Mouse (Mus musculus): ENCODE results near the gene 1700025C18Rik. TPM values are rescaled to one million over a fixed set of nuclear protein-coding genes. Genes with fewer than 3 reads are reported as not detected.

The 1700025C18Rik gene
- polyA plus RNA-seq, 1 experiment = not detected

DNA sequence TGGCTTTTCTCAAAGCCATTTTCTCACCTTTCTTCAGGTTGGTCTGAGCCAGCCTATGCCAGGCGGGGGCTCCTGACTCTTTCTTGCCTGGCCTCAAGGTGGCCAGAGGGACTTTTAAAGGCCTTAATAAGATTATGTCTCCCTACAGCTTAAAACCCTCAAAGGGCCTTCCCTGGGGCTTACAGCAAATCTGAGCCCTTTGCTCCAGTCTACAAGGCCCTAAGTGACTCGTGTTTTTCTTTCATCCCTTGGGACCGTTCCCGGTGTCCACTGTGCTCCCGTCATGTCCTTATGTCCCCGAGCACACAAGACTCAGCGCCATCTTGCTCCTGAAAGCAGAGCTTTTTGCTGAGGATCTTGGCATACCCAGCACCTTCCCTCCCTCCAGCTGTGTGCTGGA is 9.3 kb downstream of the 1700025C18Rik start:
- TF ChIP-seq CTCF (IDR thresholded peaks at IDR 0.05; ENCODE audit: borderline replicate concordance, insufficient read depth, low read length) (no peak), POLR2A (IDR thresholded peaks at IDR 0.05; ENCODE audit: low read depth, low read length) (no peak)
- H3K27ac ChIP-seq (ENCODE audit: insufficient read depth, low read length) = no peak overlapping the region
- H3K4me3 ChIP-seq (ENCODE audit: insufficient read depth, low read length) = no peak overlapping the region
- no peaks in the 10 kb centered on the region for H3K4me1 ChIP-seq (ENCODE audit: control insufficient read depth, insufficient read depth, low read length)

- no peaks in the 10 kb centered on the region for H3K4me1 ChIP-seq (ENCODE audit: control insufficient read depth, insufficient read depth, low read length)
- no peak overlapping the region for H3K27ac ChIP-seq (ENCODE audit: insufficient read depth, low read length)
- no peak for TF ChIP-seq CTCF (IDR thresholded peaks at IDR 0.05; ENCODE audit: borderline replicate concordance, insufficient read depth, low read length)
- TF ChIP-seq POLR2A (IDR thresholded peaks at IDR 0.05; ENCODE audit: low read depth, low read length) = no peak
- no peak overlapping the region for H3K4me3 ChIP-seq (ENCODE audit: insufficient read depth, low read length)
These were observed 9.9 kb downstream of the 1700025C18Rik start for GRCm38 (mm10) chr2:165080657-165081056.

DNA sequence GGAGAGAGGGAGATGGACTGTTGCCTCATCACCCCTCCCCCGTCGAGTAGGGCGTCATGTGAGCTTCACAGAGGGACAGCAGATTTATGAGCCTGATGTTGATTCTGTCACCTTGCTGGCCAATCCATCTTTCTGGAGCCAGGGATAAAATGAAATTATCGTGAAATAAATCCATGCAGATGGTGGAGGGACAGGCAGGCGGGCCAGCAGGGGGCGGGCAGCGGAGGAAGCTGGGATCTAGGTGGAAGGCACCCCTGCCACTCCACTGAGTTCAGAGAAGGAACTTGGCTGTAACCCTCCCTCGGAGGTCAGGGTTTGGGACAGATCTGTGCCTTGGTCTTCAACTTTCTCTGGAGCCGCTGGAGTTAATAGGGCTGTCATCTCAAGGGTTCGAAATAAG is 11.9 kb downstream of the 1700025C18Rik start:
- no peak overlapping the region for H3K4me3 ChIP-seq (ENCODE audit: insufficient read depth, low read length)
- TF ChIP-seq POLR2A (IDR thresholded peaks at IDR 0.05; ENCODE audit: low read depth, low read length) (no peak), CTCF (IDR thresholded peaks at IDR 0.05; ENCODE audit: borderline replicate concordance, insufficient read depth, low read length) (no peak)
- no peaks in the 10 kb centered on the region for H3K4me1 ChIP-seq (ENCODE audit: control insufficient read depth, insufficient read depth, low read length)
- H3K27ac ChIP-seq (ENCODE audit: insufficient read depth, low read length) = no peak overlapping the region

DNA sequence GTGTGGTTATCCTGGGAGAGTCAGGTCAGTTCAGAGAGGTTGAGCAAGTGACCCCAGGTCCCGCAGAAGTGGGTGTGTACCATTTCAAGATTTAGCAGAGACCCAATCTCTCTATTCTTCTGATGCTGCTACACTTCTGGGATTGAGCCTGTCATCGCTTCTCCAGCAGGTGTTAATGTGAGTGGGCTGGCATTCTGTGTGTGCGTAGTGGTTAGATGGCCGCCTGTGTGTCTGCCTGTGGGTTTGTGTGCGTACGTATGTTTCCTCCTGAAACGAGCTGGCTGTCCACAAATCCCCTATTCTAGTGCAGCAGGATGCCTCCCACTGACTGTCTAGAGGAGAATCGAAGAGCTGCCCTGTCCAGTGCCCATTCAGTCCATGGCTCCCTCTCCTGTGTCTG is 12.5 kb downstream of the 1700025C18Rik start:
- no peak overlapping the region for H3K27ac ChIP-seq (ENCODE audit: insufficient read depth, low read length)
- TF ChIP-seq CTCF (IDR thresholded peaks at IDR 0.05; ENCODE audit: borderline replicate concordance, insufficient read depth, low read length) = no peak
- TF ChIP-seq POLR2A (IDR thresholded peaks at IDR 0.05; ENCODE audit: low read depth, low read length) = no peak
- no peak overlapping the region for H3K4me3 ChIP-seq (ENCODE audit: insufficient read depth, low read length)
- no peaks in the 10 kb centered on the region for H3K4me1 ChIP-seq (ENCODE audit: control insufficient read depth, insufficient read depth, low read length)

DNA sequence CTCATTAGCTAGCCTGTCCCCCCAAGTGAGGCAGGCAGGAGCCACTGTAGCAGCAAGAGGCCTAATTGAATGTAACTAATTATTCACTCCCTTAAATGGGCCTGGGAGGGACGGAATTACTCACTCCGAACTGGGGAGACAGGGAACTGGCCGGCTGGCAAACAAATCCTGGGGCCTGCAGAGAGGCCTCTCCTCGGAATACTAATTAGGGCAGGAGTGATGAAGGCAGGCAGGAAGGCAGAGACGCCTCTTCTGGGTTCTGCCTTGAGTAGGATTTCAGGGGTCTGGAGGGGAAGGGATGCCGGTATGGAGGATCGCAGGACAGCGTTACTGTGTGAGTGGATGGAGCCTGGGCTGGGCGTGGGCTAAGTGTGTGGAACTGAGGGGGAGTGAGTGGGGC is 13.5 kb downstream of the 1700025C18Rik start:
- Histone ChIP-seq H3K4me3 (ENCODE audit: insufficient read depth, low read length) (no peak overlapping the region), H3K27ac (ENCODE audit: insufficient read depth, low read length) (no peak overlapping the region), H3K4me1 (ENCODE audit: control insufficient read depth, insufficient read depth, low read length) (no peaks in the 10 kb centered on the region)
- TF ChIP-seq POLR2A (IDR thresholded peaks at IDR 0.05; ENCODE audit: low read depth, low read length) (no peak), CTCF (IDR thresholded peaks at IDR 0.05; ENCODE audit: borderline replicate concordance, insufficient read depth, low read length) (no peak)

DNA sequence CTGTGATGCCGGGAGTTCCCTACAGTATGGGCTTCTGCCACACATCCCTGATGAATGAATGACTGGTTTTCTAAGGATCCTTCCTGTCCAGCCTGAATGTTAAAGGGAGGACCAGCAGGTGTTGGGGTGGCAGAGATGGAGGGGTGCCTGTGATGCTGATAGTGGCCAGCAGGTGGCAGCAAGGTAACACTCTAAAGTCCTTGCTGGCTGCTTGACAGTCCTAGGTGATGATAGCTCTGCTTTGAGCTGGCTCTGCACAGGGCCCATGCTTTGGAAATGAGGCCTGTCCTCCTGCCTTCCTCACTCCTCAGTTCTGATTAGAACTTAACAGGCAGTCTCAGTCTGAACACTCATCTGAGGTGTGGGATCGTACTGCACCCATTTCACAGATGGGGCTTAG is 15.6 kb downstream of the 1700025C18Rik start:
- Histone ChIP-seq H3K4me1 (ENCODE audit: control insufficient read depth, insufficient read depth, low read length) (no peaks in the 10 kb centered on the region), H3K27ac (ENCODE audit: insufficient read depth, low read length) (no peak overlapping the region), H3K4me3 (ENCODE audit: insufficient read depth, low read length) (no peak overlapping the region)
- peak; percentile 98 for TF ChIP-seq CTCF (IDR thresholded peaks at IDR 0.05; ENCODE audit: borderline replicate concordance, insufficient read depth, low read length)
- no peak for TF ChIP-seq POLR2A (IDR thresholded peaks at IDR 0.05; ENCODE audit: low read depth, low read length)

- Histone ChIP-seq H3K27ac (ENCODE audit: insufficient read depth, low read length) (no peak overlapping the region), H3K4me1 (ENCODE audit: control insufficient read depth, insufficient read depth, low read length) (no peaks in the 10 kb centered on the region), H3K4me3 (ENCODE audit: insufficient read depth, low read length) (no peak overlapping the region)
- TF ChIP-seq POLR2A (IDR thresholded peaks at IDR 0.05; ENCODE audit: low read depth, low read length) (no peak), CTCF (IDR thresholded peaks at IDR 0.05; ENCODE audit: borderline replicate concordance, insufficient read depth, low read length) (no peak)
These were observed 16.3 kb downstream of the 1700025C18Rik start for GRCm38 (mm10) chr2:165074081-165074884.

DNA sequence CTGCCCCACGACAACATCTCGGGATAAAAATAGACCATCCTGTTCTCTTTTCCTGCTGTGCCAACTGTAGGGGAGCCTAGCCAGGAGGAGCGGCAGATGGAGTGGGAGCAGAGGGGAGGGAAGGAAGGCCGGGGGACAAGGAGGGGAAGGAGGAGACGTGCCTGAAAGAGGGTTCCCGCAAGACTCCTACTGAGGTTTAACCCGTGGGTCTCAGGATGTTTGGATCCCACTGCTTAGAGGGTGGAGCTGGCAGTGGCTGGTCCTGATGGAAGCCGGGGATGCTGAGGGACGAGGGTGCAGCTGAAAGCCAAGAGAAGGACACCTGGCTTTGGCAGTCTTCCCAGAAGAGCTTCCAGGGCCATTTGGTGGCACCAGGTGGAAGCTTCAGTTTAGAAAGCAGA is 17.2 kb downstream of the 1700025C18Rik start:
- TF ChIP-seq CTCF (IDR thresholded peaks at IDR 0.05; ENCODE audit: borderline replicate concordance, insufficient read depth, low read length) = no peak
- TF ChIP-seq POLR2A (IDR thresholded peaks at IDR 0.05; ENCODE audit: low read depth, low read length) = no peak

GRCm38 (mm10) chr2:165070096-165070816 is 20.3 kb downstream of the 1700025C18Rik start:
- Histone ChIP-seq H3K4me3 (ENCODE audit: insufficient read depth, low read length) (no peak overlapping the region), H3K4me1 (ENCODE audit: control insufficient read depth, insufficient read depth, low read length) (no peaks in the 10 kb centered on the region), H3K27ac (ENCODE audit: insufficient read depth, low read length) (no peak overlapping the region)
- TF ChIP-seq POLR2A (IDR thresholded peaks at IDR 0.05; ENCODE audit: low read depth, low read length) (no peak), CTCF (IDR thresholded peaks at IDR 0.05; ENCODE audit: borderline replicate concordance, insufficient read depth, low read length) (0 out of 2 replicates have a peak, but pooled peaks have one; percentile 15)

More for the DNA sequence above, 17.2 kb downstream of the 1700025C18Rik start:
- no peak overlapping the region for H3K27ac ChIP-seq (ENCODE audit: insufficient read depth, low read length)
- no peak overlapping the region for H3K4me3 ChIP-seq (ENCODE audit: insufficient read depth, low read length)
- H3K4me1 ChIP-seq (ENCODE audit: control insufficient read depth, insufficient read depth, low read length) = no peaks in the 10 kb centered on the region

- Histone ChIP-seq H3K4me1 (ENCODE audit: control insufficient read depth, insufficient read depth, low read length) (no peaks in the 10 kb centered on the region), H3K4me3 (ENCODE audit: insufficient read depth, low read length) (no peak overlapping the region), H3K27ac (ENCODE audit: insufficient read depth, low read length) (no peak overlapping the region)
- no peak for TF ChIP-seq CTCF (IDR thresholded peaks at IDR 0.05; ENCODE audit: borderline replicate concordance, insufficient read depth, low read length)
- no peak for TF ChIP-seq POLR2A (IDR thresholded peaks at IDR 0.05; ENCODE audit: low read depth, low read length)
These were observed 21.7 kb downstream of the 1700025C18Rik start for GRCm38 (mm10) chr2:165068806-165069205.

All from embryonic fibroblast, embryonic 13.5 days (primary cell).